Mouse (Mus musculus) cortical plate, adult 2 months (tissue): Measurements from ENCODE around the gene Prelp. TPM values are rescaled to one million over a fixed set of nuclear protein-coding genes. Genes with fewer than 3 reads are reported as not detected.

Experiments used
- H3K27ac ChIP-seq: fragments of 200-500 bp; 2 replicates; pipeline ENCODE4 v1.5.1; 2012; ENCODE audit warnings: low read length, control low read depth, inconsistent platforms; ENCODE audit not compliant: insufficient read depth
- H3K4me1 ChIP-seq: fragments of 200-500 bp; 2 replicates; pipeline ENCODE4 v1.6.1; 2011; ENCODE audit warnings: low read length; ENCODE audit not compliant: control insufficient read depth, insufficient read depth
- H3K4me3 ChIP-seq: fragments of 200-500 bp; 2 replicates; pipeline ENCODE4 v1.5.1; 2011; ENCODE audit warnings: mild to moderate bottlenecking, low read length, control low read depth; ENCODE audit not compliant: insufficient read depth
- CTCF ChIP-seq: fragments of 200-500 bp; IDR thresholded peaks from 2 replicates; pipeline ENCODE4 v1.5.1; 2011; ENCODE audit warnings: mild to moderate bottlenecking, control low read depth, low read length; ENCODE audit not compliant: insufficient read depth; ENCODE audit errors: extremely low read depth
- POLR2A ChIP-seq: fragments of 200-500 bp; IDR thresholded peaks from 2 replicates; pipeline ENCODE4 v1.6.1; 2011; ENCODE audit warnings: mild to moderate bottlenecking, low read length, control low read depth; ENCODE audit not compliant: insufficient read depth; ENCODE audit errors: extremely low read depth
- polyA plus RNA-seq: library from polyadenylated mRNA; depleted of rRNA; stranded (reverse); fragments of >200 nt; gene quantifications from 2 replicates; pipeline ENCODE4 v1.2.3, GENCODE M21; 2012

The Prelp gene
- polyA plus RNA-seq, 1 experiment, result 16.0 TPM

- TF ChIP-seq POLR2A (no peak), CTCF (no peak)
- H3K4me1 ChIP-seq, result peaks cover 2% of the 10 kb centered on the region; the same call in 1 of the 2 replicates
- no peak overlapping the region for H3K27ac ChIP-seq
Observed at GRCm38 (mm10) chr1:133939708-133940107, 18.5 kb upstream of the Prelp start.

GRCm38 (mm10) chr1:133936169-133936568 lies 15.0 kb upstream of the Prelp start:
- H3K4me1 ChIP-seq, result peaks cover 2% of the 10 kb centered on the region; the same call in 1 of the 2 replicates
- no peak overlapping the region for H3K27ac ChIP-seq
- no peak for TF ChIP-seq CTCF
- TF ChIP-seq POLR2A, result no peak
- no peak overlapping the region for H3K4me3 ChIP-seq

More at GRCm38 (mm10) chr1:133939708-133940107, 18.5 kb upstream of the Prelp start:
- no peak overlapping the region for H3K4me3 ChIP-seq

- TF ChIP-seq POLR2A (no peak), CTCF (no peak)
- H3K27ac ChIP-seq, result no peak overlapping the region
- H3K4me3 ChIP-seq, result no peak overlapping the region
- H3K4me1 ChIP-seq, result no peaks in the 10 kb centered on the region; the same call in 1 of the 2 replicates
Observed at GRCm38 (mm10) chr1:133934354-133934963, 13.2 kb upstream of the Prelp start.

- Histone ChIP-seq H3K4me3 (no peak overlapping the region), H3K27ac (no peak overlapping the region), H3K4me1 (no peaks in the 10 kb centered on the region)
- no peak for TF ChIP-seq CTCF
- no peak for TF ChIP-seq POLR2A
Observed at GRCm38 (mm10) chr1:133933301-133934195, 12.3 kb upstream of the Prelp start.

- TF ChIP-seq POLR2A (no peak), CTCF (no peak)
- no peak overlapping the region for H3K27ac ChIP-seq
- no peaks in the 10 kb centered on the region for H3K4me1 ChIP-seq
- H3K4me3 ChIP-seq, result no peak overlapping the region
Observed at GRCm38 (mm10) chr1:133929980-133930379, 8.8 kb upstream of the Prelp start.

- no peak overlapping the region for H3K27ac ChIP-seq
- H3K4me3 ChIP-seq, result no peak overlapping the region
- H3K4me1 ChIP-seq, result 0 out of 2 replicates have a peak, but pooled peaks cover 1% of the 10 kb centered on the region
- TF ChIP-seq CTCF (no peak), POLR2A (no peak)
Observed at GRCm38 (mm10) chr1:133925223-133925622, 4.0 kb upstream of the Prelp start.

- no peak overlapping the region for H3K4me3 ChIP-seq
- TF ChIP-seq POLR2A (no peak), CTCF (peak; percentile 45)
- no peak overlapping the region for H3K27ac ChIP-seq
Observed at GRCm38 (mm10) chr1:133924141-133924875, 3.1 kb upstream of the Prelp start.

GRCm38 (mm10) chr1:133923071-133923470 lies 1.9 kb upstream of the Prelp start:
- H3K4me3 ChIP-seq, result no peak overlapping the region
- no peak overlapping the region for H3K27ac ChIP-seq
- TF ChIP-seq POLR2A (no peak), CTCF (no peak)
- H3K4me1 ChIP-seq, result 0 out of 2 replicates have a peak, but pooled peaks cover 1% of the 10 kb centered on the region

More at GRCm38 (mm10) chr1:133924141-133924875, 3.1 kb upstream of the Prelp start:
- H3K4me1 ChIP-seq, result 0 out of 2 replicates have a peak, but pooled peaks cover 1% of the 10 kb centered on the region

- Histone ChIP-seq H3K4me1 (0 out of 2 replicates have a peak, but pooled peaks cover 3% of the 10 kb centered on the region), H3K4me3 (no peak overlapping the region), H3K27ac (peak overlapping the region; percentile 43; the same call in 1 of the 2 replicates)
- TF ChIP-seq CTCF (no peak), POLR2A (no peak)
Observed at GRCm38 (mm10) chr1:133920876-133921275, 338 bp downstream of the Prelp start.
